Mouse (Mus musculus) thymus, adult 2 months (tissue): ENCODE data around the gene Hoxb7.

Experiments
- CTCF ChIP-seq: fragments of 200-500 bp; IDR thresholded peaks from 2 replicates; pipeline ENCODE4 v1.5.1; 2012; ENCODE audit warnings: mild to moderate bottlenecking, control low read depth, low read length, moderate library complexity, borderline replicate concordance; ENCODE audit not compliant: control insufficient read depth, poor library complexity, insufficient read depth; ENCODE audit errors: extremely low read depth
- POLR2A ChIP-seq: fragments of 200-500 bp; IDR thresholded peaks from 2 replicates; pipeline ENCODE4 v1.6.1; 2012; ENCODE audit warnings: mild to moderate bottlenecking, low read length, control low read depth, moderate library complexity; ENCODE audit not compliant: control insufficient read depth, poor library complexity, insufficient read depth; ENCODE audit errors: extremely low read depth

DNA sequence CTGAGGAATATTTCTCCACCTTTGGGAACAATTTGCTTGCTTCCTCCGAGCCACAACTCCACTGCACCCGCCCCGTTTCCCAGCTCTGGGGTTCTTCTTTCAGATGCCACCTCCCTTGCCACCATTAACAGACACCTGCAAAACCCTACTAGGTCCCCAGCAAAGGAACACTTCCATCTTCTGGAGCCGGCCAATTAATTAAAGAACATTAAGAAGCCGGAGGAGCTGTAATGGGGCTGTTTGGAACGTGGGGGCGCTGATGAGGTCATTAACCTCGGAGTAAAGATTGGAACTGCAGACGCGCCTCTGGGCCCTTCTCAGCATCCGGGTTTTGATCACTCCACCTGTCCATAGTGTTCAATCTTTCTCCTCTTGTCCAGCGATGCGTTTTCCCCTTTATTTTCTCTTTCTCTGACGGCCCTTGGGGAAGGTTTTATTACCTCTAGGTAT is 30.4 kb upstream of the Hoxb7 start:
- TF ChIP-seq POLR2A (no peak), CTCF (no peak)
